Mouse (Mus musculus) megakaryocyte, embryonic 14.5 days (primary cell): ENCODE measurements around the gene Bend6. TPM values are rescaled to one million over a fixed set of nuclear protein-coding genes. Genes with fewer than 3 reads are reported as not detected.

Source experiments
- H3K27me3 ChIP-seq: replicated peaks from 2 replicates; pipeline ENCODE3; 2012; ENCODE audit warnings: inconsistent platforms
- H3K36me3 ChIP-seq: replicated peaks from 2 replicates; pipeline ENCODE3; 2012; ENCODE audit warnings: low read length, inconsistent platforms, mixed read lengths
- H3K4me1 ChIP-seq: 2 replicates; pipeline ENCODE4 v1.6.1; 2012; ENCODE audit warnings: inconsistent platforms
- H3K4me3 ChIP-seq: replicated peaks from 2 replicates; pipeline ENCODE3; 2012; ENCODE audit warnings: moderate library complexity, mild to moderate bottlenecking, inconsistent platforms
- H3K9me3 ChIP-seq: 2 replicates; pipeline ENCODE4 v1.6.1; 2012; ENCODE audit warnings: inconsistent platforms
- FLI1 ChIP-seq: IDR thresholded peaks from 2 replicates; pipeline ENCODE4 v1.6.1; 2012; ENCODE audit warnings: low read length, inconsistent platforms, mixed read lengths
- GATA1 ChIP-seq: IDR thresholded peaks from 3 replicates; pipeline ENCODE4 v1.6.1; 2012; ENCODE audit warnings: mixed read lengths, low read length, inconsistent platforms, borderline replicate concordance
- polyA plus RNA-seq: library from polyadenylated mRNA; stranded (reverse); fragments of >175 nt; gene quantifications from 2 replicates; pipeline ENCODE4 v1.2.3, GENCODE M21; 2012; ENCODE audit warnings: low replicate concordance; ENCODE audit not compliant: insufficient read depth

Bend6 gene
- polyA plus RNA-seq, 1 experiment: not detected

DNA sequence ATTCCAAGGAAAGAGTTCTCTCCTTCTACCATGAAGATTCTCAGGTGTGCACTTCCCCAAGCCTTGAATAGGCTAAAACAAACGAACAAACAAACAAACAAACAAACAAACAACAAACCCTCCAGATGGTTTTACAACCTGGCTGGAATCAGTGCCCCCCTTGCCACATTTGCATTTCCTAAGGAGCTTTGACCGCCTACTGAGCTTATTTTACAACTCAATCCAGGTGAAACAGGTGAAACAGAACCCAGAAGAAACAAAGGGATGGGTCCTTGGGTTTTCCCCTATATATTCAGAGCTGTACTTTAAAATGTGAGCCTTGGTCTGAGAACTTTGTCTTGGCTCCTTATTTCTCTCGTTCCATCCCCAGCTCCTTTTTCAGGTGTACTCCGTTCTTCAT is 77.0 kb downstream of the Bend6 start:
- Histone ChIP-seq H3K4me3 (no peak overlapping the region), H3K4me1 (no peaks in the 10 kb centered on the region), H3K9me3 (peaks cover 4% of the 10 kb centered on the region), H3K36me3 (no peaks in the 10 kb centered on the region), H3K27me3 (no peaks in the 10 kb centered on the region)
- no peak for TF ChIP-seq FLI1
- no peak for TF ChIP-seq GATA1

DNA sequence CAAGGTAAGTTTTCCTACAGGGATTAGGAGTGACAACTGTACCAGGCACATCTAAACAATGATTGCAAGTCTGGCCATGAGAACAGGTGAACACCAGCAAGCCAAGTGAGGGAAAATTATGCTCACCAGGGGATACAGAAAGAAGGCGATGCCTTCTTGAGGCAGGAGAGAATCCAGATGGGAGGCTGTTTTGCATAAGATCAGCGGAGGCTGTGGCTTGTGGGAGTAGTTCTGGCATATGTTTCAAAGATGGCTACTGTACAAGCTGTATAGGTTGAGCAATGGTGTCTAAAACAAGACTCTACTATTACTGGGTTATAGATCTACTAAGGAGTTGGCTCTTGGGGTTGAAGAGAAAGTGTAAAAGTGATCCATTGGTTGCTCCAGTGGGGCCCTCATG is 89.7 kb downstream of the Bend6 start:
- Histone ChIP-seq H3K27me3 (no peaks in the 10 kb centered on the region), H3K4me1 (peaks cover 13% of the 10 kb centered on the region), H3K36me3 (peaks cover 4% of the 10 kb centered on the region), H3K4me3 (no peak overlapping the region), H3K9me3 (peaks cover 3% of the 10 kb centered on the region)
- TF ChIP-seq FLI1 (no peak), GATA1 (no peak)

DNA sequence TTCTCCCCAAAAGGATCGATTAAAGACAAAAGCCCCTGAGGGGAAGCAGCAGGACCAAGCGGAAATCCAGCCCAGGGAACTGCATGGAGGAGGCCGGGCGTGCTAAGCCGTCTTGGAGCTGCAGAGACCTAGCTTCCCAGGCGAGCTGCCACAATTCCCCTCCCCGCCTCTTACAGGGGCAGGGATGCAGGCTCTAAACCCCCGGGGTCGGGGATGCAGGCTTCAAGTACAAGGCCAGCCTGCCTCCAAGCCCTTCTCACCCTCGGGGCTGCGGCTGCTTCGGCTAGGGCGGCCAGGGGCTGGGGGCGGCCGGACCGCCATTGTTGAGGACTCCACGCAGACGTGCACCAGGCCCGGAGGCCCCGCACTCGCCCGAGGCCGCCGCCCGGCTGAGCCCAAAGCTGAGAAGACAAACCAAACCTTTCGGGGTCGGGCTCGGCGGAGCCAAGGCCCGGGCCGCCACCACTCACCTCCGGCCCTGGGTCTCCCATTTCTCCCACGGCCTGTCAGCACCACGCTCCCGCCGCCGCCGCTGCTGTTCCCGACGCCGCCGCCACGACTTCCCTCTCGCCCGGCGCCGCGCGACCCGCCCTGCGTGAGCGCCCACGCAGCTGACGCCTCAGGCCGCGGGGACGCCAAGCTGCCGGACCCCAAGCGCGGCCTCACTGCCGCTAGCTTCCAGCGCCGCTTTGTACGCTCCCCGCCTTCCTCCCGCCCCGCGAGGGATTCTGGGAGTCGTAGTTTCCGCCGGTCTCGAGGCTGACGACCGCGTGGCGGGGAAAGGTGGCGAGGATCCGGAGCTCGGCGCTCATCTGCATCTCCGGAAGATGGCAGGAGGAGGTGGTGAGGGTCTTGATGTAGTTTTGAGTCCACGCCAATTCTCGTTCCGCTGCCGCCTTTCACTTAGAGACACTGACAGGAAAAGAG is 93.5 kb downstream of the Bend6 start, which contains the start of gene Zfp451:
Gene Zfp451, minus strand, starts transcription at position 728 of the 927 bp plus-strand sequence.
- peaks cover 31% of the 10 kb centered on the region for H3K4me1 ChIP-seq
- H3K36me3 ChIP-seq: peaks cover 40% of the 10 kb centered on the region
- H3K4me3 ChIP-seq: peak within 1 kb of the TSS; percentile 96
- TF ChIP-seq FLI1 (no peak), GATA1 (no peak)
- peaks cover 3% of the 10 kb centered on the region for H3K9me3 ChIP-seq
- H3K27me3 ChIP-seq: no peaks in the 10 kb centered on the region

DNA sequence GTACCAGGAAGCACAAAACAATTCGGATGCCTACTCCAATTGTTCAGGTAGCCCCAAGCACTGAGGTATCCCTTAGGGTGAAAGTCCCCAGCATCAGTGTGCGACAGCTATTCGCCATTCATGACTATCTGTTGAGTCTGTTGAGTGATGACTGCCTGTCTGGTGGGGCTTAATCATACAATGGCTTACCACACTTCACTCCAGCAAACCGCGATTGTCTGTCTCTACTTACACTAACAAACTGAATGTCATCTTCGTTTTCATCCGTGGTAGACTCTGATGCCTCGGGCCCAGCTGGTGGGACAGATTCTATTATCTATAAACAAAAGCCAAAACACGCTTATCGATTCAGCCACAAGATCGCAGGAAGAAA is 94.1 kb downstream of the Bend6 start:
- peaks cover 47% of the 10 kb centered on the region for H3K36me3 ChIP-seq
- no peak for TF ChIP-seq GATA1
- no peak for TF ChIP-seq FLI1
- H3K27me3 ChIP-seq: no peaks in the 10 kb centered on the region
- peak overlapping the region; percentile 96 for H3K4me3 ChIP-seq
- peaks cover 7% of the 10 kb centered on the region for H3K9me3 ChIP-seq
- H3K4me1 ChIP-seq: peaks cover 31% of the 10 kb centered on the region

DNA sequence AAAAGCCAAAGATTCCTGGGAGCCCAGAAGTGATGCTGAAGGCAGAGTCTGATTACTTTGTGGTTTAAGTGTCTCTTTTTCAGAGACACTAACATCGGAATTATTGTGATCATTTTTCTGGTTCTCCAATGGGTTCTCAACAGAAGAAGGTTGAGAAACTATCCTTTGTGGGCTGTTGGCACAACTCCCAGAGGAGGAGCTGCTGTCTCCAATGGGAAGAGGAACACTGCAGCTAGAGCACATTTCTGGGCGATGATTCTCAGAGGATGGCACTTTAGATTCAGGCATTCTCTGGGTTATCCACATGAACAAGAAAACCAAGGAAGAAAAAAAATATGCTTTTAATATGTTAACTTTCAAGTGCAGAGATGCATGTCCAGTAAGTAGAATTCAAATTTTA is 104.3 kb downstream of the Bend6 start:
- Histone ChIP-seq H3K9me3 (no peaks in the 10 kb centered on the region), H3K27me3 (no peaks in the 10 kb centered on the region), H3K4me1 (peaks cover 12% of the 10 kb centered on the region), H3K36me3 (peaks cover 91% of the 10 kb centered on the region), H3K4me3 (no peak overlapping the region)
- no peak for TF ChIP-seq FLI1
- no peak for TF ChIP-seq GATA1

Other genes starting within 250 kb of the Bend6 start
- gene Prim2, start 238.0 kb downstream of the Bend6 start, polyA plus RNA-seq: 1.4 and 2.1 TPM in 2 replicates
- gene Rab23, start 187.9 kb downstream of the Bend6 start, polyA plus RNA-seq: 0.45 TPM in 1 of 2 replicates, not detected in the other
- gene Bag2, start 150.0 kb downstream of the Bend6 start, polyA plus RNA-seq: 4.8 and 13.0 TPM in 2 replicates
- 1.8 and 2.0 TPM in 2 replicates for gene Zfp451, start 93.2 kb downstream of the Bend6 start, polyA plus RNA-seq
- gene Dst, start 409 bp upstream of the Bend6 start, polyA plus RNA-seq: 4.2 and 8.8 TPM in 2 replicates